Mouse (Mus musculus): Measurements from ENCODE around the gene Sec63. TPM values are rescaled to one million over a fixed set of nuclear protein-coding genes. Genes with fewer than 3 reads are reported as not detected.
A peak's percentile ranks its signal among the peaks of the same experiment; 100 is the strongest.

The Sec63 gene
- polyA plus RNA-seq, 1 experiment from 2014 or later: 29.4 TPM

DNA sequence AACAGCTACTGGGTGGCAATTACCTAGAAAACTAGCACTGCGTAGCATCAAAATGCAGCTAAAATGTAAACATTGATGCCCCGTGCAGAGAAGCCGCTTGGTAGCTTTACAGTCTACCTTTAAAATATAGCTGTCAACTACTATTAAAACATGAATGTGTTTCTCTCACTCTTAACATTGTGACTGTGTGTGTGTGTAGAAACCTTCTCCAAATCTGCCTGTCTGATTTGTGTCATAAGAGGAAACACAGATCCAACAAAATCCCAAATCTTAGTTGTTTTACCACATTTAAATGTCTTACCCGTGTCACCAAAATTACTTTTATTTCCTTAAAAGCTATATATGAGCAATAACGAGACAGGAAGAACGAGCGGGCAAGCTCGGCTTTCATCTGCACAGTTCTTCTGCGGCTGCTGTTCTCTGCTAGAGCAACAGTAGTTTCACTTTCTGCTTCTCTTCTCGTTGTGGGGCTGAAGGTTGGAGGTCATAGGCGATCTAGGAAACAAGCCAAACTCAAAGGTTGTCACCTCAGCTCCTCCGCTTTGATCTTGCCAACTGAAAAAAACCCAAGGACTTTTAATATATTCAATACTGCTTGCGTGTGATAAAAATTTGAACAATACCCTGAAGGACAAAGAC is 100.9 kb downstream of the Sec63 start:
- no peaks in the 10 kb centered on the region for H3K36me3 ChIP-seq (ENCODE audit: control insufficient read depth, insufficient read depth, low read length)

GRCm38 (mm10) chr10:42862806-42863205 is 101.5 kb downstream of the Sec63 start:
- no peaks in the 10 kb centered on the region for H3K27me3 ChIP-seq (replicated peaks; ENCODE audit: control insufficient read depth, insufficient read depth, low read length)
- H3K4me1 ChIP-seq (replicated peaks; ENCODE audit: control insufficient read depth, insufficient read depth, low read length): peaks cover 33% of the 10 kb centered on the region; the same call in 1 of the 2 replicates
- H3K36me3 ChIP-seq (ENCODE audit: control insufficient read depth, insufficient read depth, low read length): no peaks in the 10 kb centered on the region
- ATAC-seq (replicated peaks; ENCODE audit: low FRiP score, low TSS enrichment, low read depth) (no peak), DNase-seq (ENCODE audit: low spot score) (no peak)
- peak overlapping the region; percentile 65 for H3K4me2 ChIP-seq (ENCODE audit: low read length)
- no peaks in the 10 kb centered on the region for H3K9me3 ChIP-seq (ENCODE audit: control insufficient read depth, low read length)
- H3K9ac ChIP-seq (ENCODE audit: low read length): no peak overlapping the region
- WGBS: 72% methylated on average over 4 of the region's 4 CpGs
- no peak overlapping the region for H3K4me3 ChIP-seq (ENCODE audit: low read depth, low read length)
- no peak overlapping the region for H3K27ac ChIP-seq (ENCODE audit: low read depth)

More for the DNA sequence above, 100.9 kb downstream of the Sec63 start:
- no peaks in the 10 kb centered on the region for H3K9me3 ChIP-seq (ENCODE audit: control insufficient read depth, low read length)
- WGBS: 36% methylated on average over 13 of the region's 13 CpGs
- peak overlapping the region; percentile 16; the same call in 1 of the 2 replicates for H3K9ac ChIP-seq (ENCODE audit: low read length)
- no peak for ATAC-seq (replicated peaks; ENCODE audit: low FRiP score, low TSS enrichment, low read depth)
- no peaks in the 10 kb centered on the region for H3K27me3 ChIP-seq (replicated peaks; ENCODE audit: control insufficient read depth, insufficient read depth, low read length)
- peaks cover 33% of the 10 kb centered on the region; the same call in 1 of the 2 replicates for H3K4me1 ChIP-seq (replicated peaks; ENCODE audit: control insufficient read depth, insufficient read depth, low read length)
- no peak for DNase-seq (ENCODE audit: low spot score)
- H3K27ac ChIP-seq (ENCODE audit: low read depth): no peak overlapping the region
- peak overlapping the region; percentile 15 for H3K4me3 ChIP-seq (ENCODE audit: low read depth, low read length)
- peak overlapping the region; percentile 65 for H3K4me2 ChIP-seq (ENCODE audit: low read length)

GRCm38 (mm10) chr10:42863621-42864391 is 102.5 kb downstream of the Sec63 start:
- no peak for ATAC-seq (replicated peaks; ENCODE audit: low FRiP score, low TSS enrichment, low read depth)
- DNase-seq (ENCODE audit: low spot score): peak; percentile 83
- 0 out of 2 replicates have a peak overlapping the region, but pooled peaks have one; percentile 13 for H3K9ac ChIP-seq (ENCODE audit: low read length)
- peaks cover 33% of the 10 kb centered on the region; the same call in 1 of the 2 replicates for H3K4me1 ChIP-seq (replicated peaks; ENCODE audit: control insufficient read depth, insufficient read depth, low read length)
- H3K27ac ChIP-seq (ENCODE audit: low read depth): no peak overlapping the region
- peak overlapping the region; percentile 65 for H3K4me2 ChIP-seq (ENCODE audit: low read length)
- no peaks in the 10 kb centered on the region for H3K27me3 ChIP-seq (replicated peaks; ENCODE audit: control insufficient read depth, insufficient read depth, low read length)
- 32% methylated on average over 31 of the region's 31 CpGs for WGBS
- no peaks in the 10 kb centered on the region for H3K9me3 ChIP-seq (ENCODE audit: control insufficient read depth, low read length)
- no peaks in the 10 kb centered on the region for H3K36me3 ChIP-seq (ENCODE audit: control insufficient read depth, insufficient read depth, low read length)
- peak overlapping the region; percentile 41 for H3K4me3 ChIP-seq (ENCODE audit: low read depth, low read length)

- Histone ChIP-seq H3K36me3 (ENCODE audit: control insufficient read depth, insufficient read depth, low read length) (no peaks in the 10 kb centered on the region), H3K4me3 (ENCODE audit: low read depth, low read length) (no peak overlapping the region), H3K4me1 (replicated peaks; ENCODE audit: control insufficient read depth, insufficient read depth, low read length) (peaks cover 33% of the 10 kb centered on the region; the same call in 1 of the 2 replicates), H3K4me2 (ENCODE audit: low read length) (no peak overlapping the region), H3K9me3 (ENCODE audit: control insufficient read depth, low read length) (no peaks in the 10 kb centered on the region), H3K27me3 (replicated peaks; ENCODE audit: control insufficient read depth, insufficient read depth, low read length) (no peaks in the 10 kb centered on the region), H3K27ac (ENCODE audit: low read depth) (no peak overlapping the region; the same call in 1 of the 2 replicates), H3K9ac (ENCODE audit: low read length) (no peak overlapping the region)
- no peak for ATAC-seq (replicated peaks; ENCODE audit: low FRiP score, low TSS enrichment, low read depth)
- WGBS: 44% methylated on average over 5 of the region's 5 CpGs
- no peak for DNase-seq (ENCODE audit: low spot score)
These were observed 103.4 kb downstream of the Sec63 start for GRCm38 (mm10) chr10:42864696-42865095.

DNA sequence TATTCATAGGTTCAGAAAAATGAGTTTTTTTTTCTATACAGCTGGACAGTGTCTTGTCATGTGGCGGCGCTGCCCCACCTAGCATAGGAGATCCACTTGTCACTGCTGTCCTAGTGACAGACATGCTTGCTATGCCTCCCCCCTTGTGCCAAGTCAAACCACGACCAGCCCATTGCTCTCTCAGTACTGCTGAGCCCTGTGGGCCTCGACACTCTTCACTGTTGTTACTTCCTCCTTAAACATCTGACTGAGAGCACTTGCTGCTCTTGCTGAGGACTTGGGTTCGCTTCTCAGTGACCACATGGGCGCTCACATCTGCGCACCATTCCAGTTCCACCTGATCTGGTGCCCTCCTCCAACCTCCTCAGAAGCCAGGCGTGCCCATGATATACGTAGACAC is 107.1 kb downstream of the Sec63 start:
- H3K4me3 ChIP-seq (ENCODE audit: low read depth, low read length): no peak overlapping the region
- no peak overlapping the region for H3K4me2 ChIP-seq (ENCODE audit: low read length)
- DNase-seq (ENCODE audit: low spot score): no peak
- no peak overlapping the region for H3K27ac ChIP-seq (ENCODE audit: low read depth)
- no peaks in the 10 kb centered on the region for H3K36me3 ChIP-seq (ENCODE audit: control insufficient read depth, insufficient read depth, low read length)
- no peaks in the 10 kb centered on the region for H3K27me3 ChIP-seq (replicated peaks; ENCODE audit: control insufficient read depth, insufficient read depth, low read length)
- peaks cover 13% of the 10 kb centered on the region; the same call in 1 of the 2 replicates for H3K4me1 ChIP-seq (replicated peaks; ENCODE audit: control insufficient read depth, insufficient read depth, low read length)
- no peak for ATAC-seq (replicated peaks; ENCODE audit: low FRiP score, low TSS enrichment, low read depth)
- no peaks in the 10 kb centered on the region for H3K9me3 ChIP-seq (ENCODE audit: control insufficient read depth, low read length)
- WGBS: 87% methylated on average over 9 of the region's 9 CpGs
- H3K9ac ChIP-seq (ENCODE audit: low read length): no peak overlapping the region

GRCm38 (mm10) chr10:42869467-42869866 is 108.2 kb downstream of the Sec63 start:
- Histone ChIP-seq H3K4me2 (ENCODE audit: low read length) (no peak overlapping the region), H3K9ac (ENCODE audit: low read length) (no peak overlapping the region), H3K36me3 (ENCODE audit: control insufficient read depth, insufficient read depth, low read length) (no peaks in the 10 kb centered on the region), H3K27me3 (replicated peaks; ENCODE audit: control insufficient read depth, insufficient read depth, low read length) (no peaks in the 10 kb centered on the region), H3K4me1 (replicated peaks; ENCODE audit: control insufficient read depth, insufficient read depth, low read length) (0 out of 2 replicates have a peak, but pooled peaks cover 3% of the 10 kb centered on the region), H3K27ac (ENCODE audit: low read depth) (no peak overlapping the region), H3K9me3 (ENCODE audit: control insufficient read depth, low read length) (no peaks in the 10 kb centered on the region), H3K4me3 (ENCODE audit: low read depth, low read length) (no peak overlapping the region)
- ATAC-seq (replicated peaks; ENCODE audit: low FRiP score, low TSS enrichment, low read depth): no peak
- no peak for DNase-seq (ENCODE audit: low spot score)
- 68% methylated on average over 6 of the region's 6 CpGs for WGBS

DNA sequence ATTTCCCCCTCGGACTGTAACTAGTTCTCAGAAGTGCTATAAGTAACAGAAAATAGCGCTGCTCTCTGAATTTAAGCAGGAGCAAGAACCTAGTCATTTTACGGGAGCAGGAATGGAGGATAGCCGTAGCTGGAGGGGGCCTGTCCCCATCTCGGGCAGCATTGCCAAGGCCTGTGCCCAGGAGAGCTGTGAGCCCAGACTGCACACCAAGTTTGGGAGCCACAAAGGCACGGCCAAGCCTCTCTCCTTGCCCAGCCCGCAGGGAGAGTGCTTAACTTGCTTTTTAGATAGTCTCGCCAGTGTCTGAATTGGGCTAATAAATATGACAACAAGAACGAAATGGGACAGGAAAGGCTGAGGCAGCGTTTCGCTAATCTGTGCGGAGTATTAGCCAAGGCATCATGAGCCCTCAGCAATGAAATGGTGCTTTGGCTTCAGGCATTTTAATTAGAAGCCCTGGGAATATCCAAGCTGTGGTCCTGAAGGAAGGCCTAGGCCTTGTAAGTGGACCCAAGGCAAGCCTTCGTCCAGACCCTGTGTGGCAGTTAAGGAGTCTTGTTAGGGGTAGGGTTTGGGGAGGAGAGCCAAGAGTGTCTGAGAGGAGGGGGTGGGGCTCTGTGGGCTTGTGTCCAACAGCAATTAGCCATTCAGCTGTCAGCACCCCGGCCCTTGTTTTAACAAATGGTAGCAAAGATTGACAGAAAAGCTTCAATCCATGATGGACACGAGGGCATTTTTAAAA is 111.1 kb downstream of the Sec63 start:
- Histone ChIP-seq H3K36me3 (ENCODE audit: control insufficient read depth, insufficient read depth, low read length) (no peaks in the 10 kb centered on the region), H3K9me3 (ENCODE audit: control insufficient read depth, low read length) (no peaks in the 10 kb centered on the region), H3K4me2 (ENCODE audit: low read length) (no peak overlapping the region), H3K4me1 (replicated peaks; ENCODE audit: control insufficient read depth, insufficient read depth, low read length) (no peaks in the 10 kb centered on the region), H3K4me3 (ENCODE audit: low read depth, low read length) (no peak overlapping the region), H3K27ac (ENCODE audit: low read depth) (no peak overlapping the region), H3K9ac (ENCODE audit: low read length) (no peak overlapping the region), H3K27me3 (replicated peaks; ENCODE audit: control insufficient read depth, insufficient read depth, low read length) (no peaks in the 10 kb centered on the region)
- no peak for ATAC-seq (replicated peaks; ENCODE audit: low FRiP score, low TSS enrichment, low read depth)
- no peak for DNase-seq (ENCODE audit: low spot score)
- WGBS: 77% methylated on average over 15 of the region's 15 CpGs

GRCm38 (mm10) chr10:42873077-42873595 is 111.8 kb downstream of the Sec63 start:
- Histone ChIP-seq H3K36me3 (ENCODE audit: control insufficient read depth, insufficient read depth, low read length) (no peaks in the 10 kb centered on the region), H3K9me3 (ENCODE audit: control insufficient read depth, low read length) (no peaks in the 10 kb centered on the region), H3K27me3 (replicated peaks; ENCODE audit: control insufficient read depth, insufficient read depth, low read length) (no peaks in the 10 kb centered on the region), H3K27ac (ENCODE audit: low read depth) (no peak overlapping the region), H3K4me2 (ENCODE audit: low read length) (no peak overlapping the region), H3K4me3 (ENCODE audit: low read depth, low read length) (no peak overlapping the region), H3K9ac (ENCODE audit: low read length) (no peak overlapping the region), H3K4me1 (replicated peaks; ENCODE audit: control insufficient read depth, insufficient read depth, low read length) (no peaks in the 10 kb centered on the region)
- ATAC-seq (replicated peaks; ENCODE audit: low FRiP score, low TSS enrichment, low read depth) (no peak), DNase-seq (ENCODE audit: low spot score) (no peak)
- 79% methylated on average over 7 of the region's 7 CpGs for WGBS

Measured in intestine, embryonic 14.5 days (tissue).